Mouse (Mus musculus) limb, embryonic 10.5 days (tissue): ENCODE measurements around the gene Kdelr2. TPM values are rescaled to one million over a fixed set of nuclear protein-coding genes. Genes with fewer than 3 reads are reported as not detected.
"Not testable (repeated sequence)": the region's sequence is repeated elsewhere in the genome, so short reads cannot be mapped to it uniquely, and the experiment has no call there.

Experiments used
- DNase-seq: peaks from one replicate; pipeline ENCODE4 v3.0.0-alpha.2; 2017; ENCODE audit warnings: low spot score
- H3K27ac ChIP-seq: fragments of 300-500 bp; sonication (generic); 2 replicates; pipeline ENCODE4 v1.5.1; 2016; ENCODE audit warnings: mild to moderate bottlenecking
- H3K27me3 ChIP-seq: fragments of 300-500 bp; sonication (generic); 2 replicates; pipeline ENCODE4 v1.6.1; 2016; ENCODE audit warnings: low read depth, mild to moderate bottlenecking; ENCODE audit not compliant: poor library complexity, severe bottlenecking
- H3K36me3 ChIP-seq: fragments of 300-500 bp; sonication (generic); 2 replicates; pipeline ENCODE4 v1.6.1; 2016; ENCODE audit warnings: mild to moderate bottlenecking, moderate library complexity
- H3K4me1 ChIP-seq: fragments of 300-500 bp; sonication (generic); 2 replicates; pipeline ENCODE4 v1.6.1; 2016
- H3K4me3 ChIP-seq: fragments of 300-500 bp; sonication (generic); 2 replicates; pipeline ENCODE4 v1.5.1; 2016; ENCODE audit warnings: mild to moderate bottlenecking, moderate library complexity
- H3K9me3 ChIP-seq: fragments of 300-500 bp; sonication (generic); replicated peaks from 2 replicates; pipeline ENCODE4 v1.6.1; 2016; ENCODE audit warnings: mild to moderate bottlenecking
- WGBS: fragments of 180-500 bp; shearing (Covaris S2); methylation state at CpG from one replicate; pipeline ENCODE4 v1.1.7; 2016; 5-methylcytosine and 5-hydroxymethylcytosine counted together
- polyA plus RNA-seq: library from polyadenylated mRNA; unstranded; fragments of >200 nt; fragmentation: Nextera tagmentation; extraction: Ambion mirVana; gene quantifications from 2 replicates; pipeline ENCODE4 v1.2.1, GENCODE M21; 2016

The Kdelr2 gene
- polyA plus RNA-seq, 1 experiment from 2014 or later: 246 TPM

- Histone ChIP-seq H3K36me3 (no peaks in the 10 kb centered on the region), H3K27me3 (peaks cover 93% of the 10 kb centered on the region), H3K4me1 (peaks cover 19% of the 10 kb centered on the region), H3K9me3 (no peaks in the 10 kb centered on the region), H3K4me3 (no peak overlapping the region), H3K27ac (no peak overlapping the region)
- 66% methylated on average over 4 of the region's 4 CpGs for WGBS
- no peak for DNase-seq
Observed at GRCm38 (mm10) chr5:143371146-143371510, 32.5 kb upstream of the Kdelr2 start.

GRCm38 (mm10) chr5:143372818-143373217 lies 30.8 kb upstream of the Kdelr2 start:
- peak; percentile 49 for DNase-seq
- Histone ChIP-seq H3K27me3 (peaks cover 82% of the 10 kb centered on the region), H3K4me3 (peak overlapping the region; percentile 48), H3K4me1 (peaks cover 19% of the 10 kb centered on the region), H3K27ac (no peak overlapping the region; the same call in 1 of the 2 replicates), H3K9me3 (0 out of 2 replicates have a peak, but pooled peaks cover 2% of the 10 kb centered on the region), H3K36me3 (no peaks in the 10 kb centered on the region)
- WGBS: 2% methylated on average over 35 of the region's 35 CpGs

- peaks cover 10% of the 10 kb centered on the region for H3K4me1 ChIP-seq
- peak overlapping the region; percentile 32 for H3K4me3 ChIP-seq
- DNase-seq: peak; percentile 85
- H3K27me3 ChIP-seq: peaks cover 57% of the 10 kb centered on the region
- H3K27ac ChIP-seq: no peak overlapping the region
- 0 out of 2 replicates have a peak, but pooled peaks cover 2% of the 10 kb centered on the region for H3K9me3 ChIP-seq
- H3K36me3 ChIP-seq: no peaks in the 10 kb centered on the region
- 11% methylated on average over 21 of the region's 21 CpGs for WGBS
Observed at GRCm38 (mm10) chr5:143375242-143375641, 28.4 kb upstream of the Kdelr2 start.

GRCm38 (mm10) chr5:143376156-143376555 lies 27.5 kb upstream of the Kdelr2 start:
- Histone ChIP-seq H3K27me3 (peaks cover 49% of the 10 kb centered on the region), H3K4me3 (no peak overlapping the region), H3K27ac (no peak overlapping the region), H3K4me1 (peaks cover 8% of the 10 kb centered on the region), H3K36me3 (no peaks in the 10 kb centered on the region), H3K9me3 (0 out of 2 replicates have a peak, but pooled peaks cover 2% of the 10 kb centered on the region)
- no peak for DNase-seq
- WGBS: 92% methylated on average over 4 of the region's 4 CpGs

DNA sequence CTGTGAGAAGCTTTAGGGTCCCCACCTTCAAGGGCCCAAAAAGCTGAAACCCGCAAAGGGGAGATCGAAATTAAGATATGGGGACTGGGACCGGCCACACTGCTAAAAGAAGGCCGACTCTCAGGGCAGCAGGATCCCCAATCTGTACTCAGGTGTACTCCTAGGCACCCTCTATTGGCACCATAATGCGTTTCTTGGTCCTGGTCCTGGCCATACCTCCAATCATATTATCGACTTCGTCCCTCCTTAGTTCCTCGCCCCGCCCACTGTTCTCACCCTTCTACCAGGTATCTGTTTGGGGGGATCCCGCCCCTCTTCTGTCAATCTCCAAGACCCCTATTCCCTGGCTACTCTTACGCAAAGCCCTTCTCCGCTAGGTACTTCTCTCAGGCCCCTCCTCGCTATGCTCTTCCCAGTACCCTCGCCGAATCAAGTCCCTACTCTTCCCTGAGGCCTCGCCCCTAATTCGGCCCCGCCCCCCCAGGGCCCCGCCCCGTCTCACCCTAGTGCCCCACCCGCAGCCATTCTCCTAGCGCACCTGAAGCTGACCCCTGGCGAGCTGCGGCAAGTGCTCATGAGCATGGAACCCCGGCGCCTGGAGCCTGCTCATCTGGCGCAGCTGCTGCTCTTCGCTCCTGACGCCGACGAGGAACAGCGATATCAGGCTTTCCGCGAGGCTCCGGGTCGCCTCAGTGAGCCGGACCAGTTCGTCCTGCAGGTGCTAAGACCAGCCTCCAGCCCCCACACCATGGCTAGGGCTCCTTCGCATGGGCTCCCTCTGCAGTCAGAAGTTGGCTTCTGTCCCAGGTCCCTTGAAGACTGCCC lies 16.6 kb upstream of the Kdelr2 start:
- WGBS: 8% methylated on average over 39 of the region's 39 CpGs
- DNase-seq: peak; percentile 48
- no peaks in the 10 kb centered on the region for H3K9me3 ChIP-seq
- peaks cover 9% of the 10 kb centered on the region for H3K4me1 ChIP-seq
- no peak overlapping the region for H3K27ac ChIP-seq
- H3K27me3 ChIP-seq: peaks cover 59% of the 10 kb centered on the region
- peak overlapping the region; percentile 39 for H3K4me3 ChIP-seq
- no peaks in the 10 kb centered on the region for H3K36me3 ChIP-seq

GRCm38 (mm10) chr5:143394184-143394583 lies 9.5 kb upstream of the Kdelr2 start:
- H3K4me3 ChIP-seq: no peak overlapping the region
- DNase-seq: no peak
- H3K27me3 ChIP-seq: peaks cover under 1% of the 10 kb centered on the region; the same call in 1 of the 2 replicates
- H3K27ac ChIP-seq: no peak overlapping the region
- no peaks in the 10 kb centered on the region for H3K9me3 ChIP-seq
- no peaks in the 10 kb centered on the region for H3K4me1 ChIP-seq
- peaks cover 7% of the 10 kb centered on the region for H3K36me3 ChIP-seq
- 81% methylated on average over 7 of the region's 7 CpGs for WGBS

DNA sequence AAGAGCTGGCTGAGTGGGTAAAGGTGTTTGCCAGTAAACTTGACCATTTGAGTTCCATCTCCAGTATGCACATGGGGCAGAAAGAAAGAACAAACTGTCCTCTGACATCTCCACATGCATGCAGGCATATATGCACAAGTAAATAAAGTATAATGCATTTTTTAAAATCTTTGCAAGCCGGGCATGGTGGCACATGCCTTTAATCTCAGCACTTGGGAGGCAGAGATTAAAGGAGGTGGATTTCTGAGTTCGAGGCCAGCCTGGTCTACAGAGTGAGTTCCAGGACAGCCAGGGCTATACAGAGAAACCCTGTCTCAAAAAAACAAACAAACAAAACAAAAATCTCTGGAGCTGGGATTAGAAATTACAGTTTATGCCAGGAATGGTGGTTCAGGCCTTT lies 8.7 kb upstream of the Kdelr2 start:
- not testable (repeated sequence) for H3K4me3 ChIP-seq, H3K4me1 ChIP-seq, H3K9me3 ChIP-seq, DNase-seq, H3K27me3 ChIP-seq, H3K27ac ChIP-seq
- peaks cover 10% of the 10 kb centered on the region for H3K36me3 ChIP-seq
- WGBS: 90% methylated on average over 2 of the region's 2 CpGs

- WGBS: 41% methylated on average over 2 of the region's 2 CpGs
- no peak for DNase-seq
- Histone ChIP-seq H3K27ac (no peak overlapping the region), H3K9me3 (no peaks in the 10 kb centered on the region), H3K4me3 (no peak overlapping the region), H3K27me3 (no peaks in the 10 kb centered on the region), H3K4me1 (no peaks in the 10 kb centered on the region), H3K36me3 (peaks cover 10% of the 10 kb centered on the region)
Observed at GRCm38 (mm10) chr5:143395649-143396048, 8.0 kb upstream of the Kdelr2 start.

DNA sequence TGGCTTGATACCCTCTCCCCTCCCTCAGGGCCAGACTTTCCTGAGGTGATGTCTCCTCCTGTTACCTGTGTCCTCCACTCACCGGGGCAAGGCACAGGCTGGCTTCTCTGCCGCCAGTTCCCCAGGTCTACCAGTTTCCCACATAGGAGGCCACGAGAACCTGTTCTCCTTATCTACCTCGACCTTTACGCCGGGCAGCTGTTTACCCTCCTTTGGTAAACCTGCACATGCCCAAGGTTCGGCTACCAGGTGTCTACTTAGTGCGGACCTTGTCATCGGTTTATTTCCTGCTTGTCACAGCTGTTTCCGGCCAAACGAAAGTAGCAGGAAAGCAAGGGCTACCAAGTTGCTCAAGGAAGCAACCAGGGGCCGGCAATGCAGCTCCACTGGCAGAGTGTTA lies 3.1 kb upstream of the Kdelr2 start:
- peaks cover 15% of the 10 kb centered on the region for H3K36me3 ChIP-seq
- H3K4me3 ChIP-seq: no peak overlapping the region
- DNase-seq: no peak
- H3K9me3 ChIP-seq: no peaks in the 10 kb centered on the region
- no peak overlapping the region for H3K27ac ChIP-seq
- 91% methylated on average over 12 of the region's 12 CpGs for WGBS
- peaks cover 22% of the 10 kb centered on the region for H3K4me1 ChIP-seq
- no peaks in the 10 kb centered on the region for H3K27me3 ChIP-seq

GRCm38 (mm10) chr5:143401556-143401955 lies 2.1 kb upstream of the Kdelr2 start:
- H3K4me1 ChIP-seq: peaks cover 22% of the 10 kb centered on the region
- H3K27me3 ChIP-seq: no peaks in the 10 kb centered on the region
- no peak overlapping the region for H3K27ac ChIP-seq
- H3K4me3 ChIP-seq: no peak overlapping the region
- no peaks in the 10 kb centered on the region for H3K9me3 ChIP-seq
- peaks cover 25% of the 10 kb centered on the region for H3K36me3 ChIP-seq
- DNase-seq: no peak
- WGBS: 69% methylated on average over 2 of the region's 2 CpGs

DNA sequence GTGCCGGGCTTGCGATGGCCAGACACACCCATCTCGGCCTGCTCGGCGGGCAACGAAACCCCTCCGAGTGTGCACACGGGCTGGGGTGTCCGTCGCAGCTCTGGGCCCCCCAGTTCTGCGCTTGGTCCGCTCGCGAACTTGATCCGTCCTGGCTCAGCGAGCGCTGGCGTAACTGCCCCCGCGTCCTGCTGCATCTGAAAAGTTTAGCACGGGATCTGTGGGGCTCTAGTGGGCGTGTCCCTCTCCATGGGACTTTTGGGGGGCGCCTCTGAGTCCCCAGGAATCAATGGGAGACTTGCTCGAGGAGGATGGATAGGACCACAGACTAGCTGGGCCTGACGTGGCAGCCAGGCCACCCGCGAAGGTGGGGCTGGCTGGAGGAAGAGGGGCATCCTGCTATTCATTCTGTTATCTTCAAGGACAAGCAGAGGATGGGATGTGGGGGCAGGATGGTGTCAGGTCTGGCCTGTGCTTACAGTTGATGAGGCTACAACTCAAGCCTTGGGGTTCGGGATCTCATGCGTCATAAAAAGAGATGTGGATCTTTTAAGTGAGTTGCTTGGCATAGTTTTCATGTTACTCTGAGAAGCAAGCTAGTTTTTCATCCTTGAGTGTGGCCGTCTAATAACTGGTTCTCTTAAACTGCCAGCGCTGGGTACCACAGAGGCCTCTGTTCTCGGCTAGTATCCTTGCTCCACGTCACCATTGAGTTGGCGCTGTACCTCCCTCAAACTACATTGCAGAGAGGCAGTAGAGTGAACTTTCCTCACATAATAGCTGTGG lies 701 bp downstream of the Kdelr2 start:
- peak overlapping the region; percentile 92 for H3K27ac ChIP-seq
- H3K4me1 ChIP-seq: peaks cover 22% of the 10 kb centered on the region
- H3K27me3 ChIP-seq: no peaks in the 10 kb centered on the region
- 7% methylated on average over 34 of the region's 34 CpGs for WGBS
- DNase-seq: no peak
- H3K36me3 ChIP-seq: peaks cover 40% of the 10 kb centered on the region
- H3K9me3 ChIP-seq: no peaks in the 10 kb centered on the region
- peak overlapping the region; percentile 83 for H3K4me3 ChIP-seq

- no peak for DNase-seq
- Histone ChIP-seq H3K9me3 (no peaks in the 10 kb centered on the region), H3K4me3 (peak overlapping the region; percentile 83), H3K4me1 (peaks cover 22% of the 10 kb centered on the region), H3K36me3 (peaks cover 46% of the 10 kb centered on the region), H3K27me3 (no peaks in the 10 kb centered on the region), H3K27ac (no peak overlapping the region)
- WGBS: 91% methylated on average over 9 of the region's 9 CpGs
Observed at GRCm38 (mm10) chr5:143405200-143405599, 1.6 kb downstream of the Kdelr2 start.

DNA sequence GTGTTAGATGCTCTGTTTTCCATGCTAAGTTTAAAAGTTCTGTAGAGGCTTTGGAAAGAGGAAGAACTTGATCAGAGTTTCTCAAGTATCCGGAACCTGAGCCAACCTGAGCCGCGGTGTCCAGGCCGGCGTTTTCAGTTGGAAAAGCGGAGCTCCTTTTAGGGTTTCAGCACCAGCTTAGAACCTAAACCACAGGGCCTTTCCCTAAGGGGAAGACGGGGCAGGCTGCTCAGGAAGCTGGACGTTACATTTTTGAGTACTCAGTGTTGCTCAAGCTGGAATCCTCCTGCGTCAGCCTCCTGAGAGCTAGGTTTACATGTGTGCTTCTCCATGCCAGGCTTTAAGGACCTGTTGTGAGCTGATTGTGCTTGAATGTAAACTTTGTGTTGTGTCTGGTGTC lies 2.9 kb downstream of the Kdelr2 start:
- Histone ChIP-seq H3K36me3 (peaks cover 59% of the 10 kb centered on the region), H3K4me1 (peaks cover 22% of the 10 kb centered on the region)
- 95% methylated on average over 9 of the region's 9 CpGs for WGBS

More for the DNA sequence above, 2.9 kb downstream of the Kdelr2 start:
- H3K9me3 ChIP-seq: no peaks in the 10 kb centered on the region
- DNase-seq: no peak
- no peaks in the 10 kb centered on the region for H3K27me3 ChIP-seq
- H3K4me3 ChIP-seq: no peak overlapping the region
- no peak overlapping the region for H3K27ac ChIP-seq
